Mouse (Mus musculus): ENCODE results near the gene Atp5c1. TPM values are rescaled to one million over a fixed set of nuclear protein-coding genes. Genes with fewer than 3 reads are reported as not detected.
A peak's percentile ranks its signal among the peaks of the same experiment; 100 is the strongest.

The Atp5c1 gene
- polyA plus RNA-seq, 1 experiment from 2014 or later, result 699 TPM

DNA sequence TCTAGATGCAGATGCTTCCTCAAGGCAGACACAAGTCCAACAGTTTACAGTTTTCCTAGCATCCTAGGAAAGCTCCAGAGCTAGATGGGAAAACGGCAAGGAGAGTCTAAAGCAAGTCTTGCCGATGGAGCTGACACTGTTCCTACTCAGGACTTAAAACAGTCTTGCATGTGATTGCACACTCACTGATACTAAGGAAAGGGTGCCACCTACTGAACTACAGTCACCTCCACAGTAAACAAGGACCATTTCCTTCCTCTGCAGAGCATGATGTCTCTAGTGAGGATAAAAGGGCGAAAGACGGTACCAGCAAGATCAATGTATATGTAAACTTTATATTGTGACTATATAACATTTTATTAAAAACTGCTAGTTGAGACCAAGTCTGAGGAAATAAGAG is 46.6 kb downstream of the Atp5c1 start:
- DNase-seq (ENCODE audit: low spot score) (no peak), ATAC-seq (no peak)
- WGBS, result 69% methylated on average over 4 of the region's 4 CpGs
- Histone ChIP-seq H3K9me3 (replicated peaks; ENCODE audit: control insufficient read depth, low read length) (no peaks in the 10 kb centered on the region), H3K4me3 (ENCODE audit: low read depth, low read length) (no peak overlapping the region), H3K27ac (ENCODE audit: low read depth, low read length) (no peak overlapping the region), H3K4me2 (ENCODE audit: low read length) (no peak overlapping the region), H3K4me1 (ENCODE audit: control insufficient read depth, insufficient read depth, low read length) (no peaks in the 10 kb centered on the region), H3K9ac (ENCODE audit: low read length) (no peak overlapping the region), H3K27me3 (replicated peaks; ENCODE audit: control insufficient read depth, insufficient read depth, low read length) (no peaks in the 10 kb centered on the region), H3K36me3 (ENCODE audit: control insufficient read depth, insufficient read depth, low read length) (no peaks in the 10 kb centered on the region)

DNA sequence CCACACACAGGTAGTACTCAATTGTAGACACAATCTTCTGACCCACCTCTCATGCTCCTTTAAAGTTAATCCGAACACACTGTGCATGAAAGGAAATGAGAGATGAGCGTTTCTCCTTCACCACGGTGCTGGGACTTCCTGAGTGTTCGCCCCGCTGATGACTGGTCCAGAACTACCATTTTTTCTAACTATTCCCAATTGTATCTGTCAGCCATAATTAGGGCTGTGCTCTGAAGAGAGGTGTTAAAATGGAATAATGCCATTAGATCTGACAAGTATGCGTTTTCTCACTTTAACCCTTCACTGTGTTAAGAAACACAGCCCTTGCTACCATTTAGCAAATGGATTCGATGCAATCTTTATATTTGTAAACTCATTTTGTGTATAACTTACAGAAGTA is 50.6 kb downstream of the Atp5c1 start:
- peak; percentile 20; the same call in 1 of the 2 replicates for ATAC-seq
- Histone ChIP-seq H3K27ac (ENCODE audit: low read depth, low read length) (no peak overlapping the region), H3K27me3 (replicated peaks; ENCODE audit: control insufficient read depth, insufficient read depth, low read length) (no peaks in the 10 kb centered on the region), H3K4me2 (ENCODE audit: low read length) (no peak overlapping the region), H3K36me3 (ENCODE audit: control insufficient read depth, insufficient read depth, low read length) (no peaks in the 10 kb centered on the region), H3K4me1 (ENCODE audit: control insufficient read depth, insufficient read depth, low read length) (no peaks in the 10 kb centered on the region), H3K4me3 (ENCODE audit: low read depth, low read length) (no peak overlapping the region), H3K9me3 (replicated peaks; ENCODE audit: control insufficient read depth, low read length) (no peaks in the 10 kb centered on the region), H3K9ac (ENCODE audit: low read length) (no peak overlapping the region)
- 55% methylated on average over 7 of the region's 7 CpGs for WGBS
- DNase-seq (ENCODE audit: low spot score), result peak; percentile 28

GRCm38 (mm10) chr2:10024264-10024663 is 56.0 kb downstream of the Atp5c1 start:
- H3K36me3 ChIP-seq (ENCODE audit: control insufficient read depth, insufficient read depth, low read length), result no peaks in the 10 kb centered on the region
- H3K27me3 ChIP-seq (replicated peaks; ENCODE audit: control insufficient read depth, insufficient read depth, low read length), result no peaks in the 10 kb centered on the region
- H3K9me3 ChIP-seq (replicated peaks; ENCODE audit: control insufficient read depth, low read length), result no peaks in the 10 kb centered on the region
- H3K27ac ChIP-seq (ENCODE audit: low read depth, low read length), result no peak overlapping the region
- H3K4me1 ChIP-seq (ENCODE audit: control insufficient read depth, insufficient read depth, low read length), result no peaks in the 10 kb centered on the region
- no peak overlapping the region for H3K4me2 ChIP-seq (ENCODE audit: low read length)
- WGBS, result 88% methylated on average over 6 of the region's 6 CpGs
- DNase-seq (ENCODE audit: low spot score) (no peak), ATAC-seq (no peak)
- H3K4me3 ChIP-seq (ENCODE audit: low read depth, low read length), result no peak overlapping the region
- no peak overlapping the region for H3K9ac ChIP-seq (ENCODE audit: low read length)

GRCm38 (mm10) chr2:10021296-10021695 is 59.0 kb downstream of the Atp5c1 start:
- DNase-seq (ENCODE audit: low spot score), result no peak
- Histone ChIP-seq H3K9ac (ENCODE audit: low read length) (no peak overlapping the region), H3K4me1 (ENCODE audit: control insufficient read depth, insufficient read depth, low read length) (no peaks in the 10 kb centered on the region), H3K9me3 (replicated peaks; ENCODE audit: control insufficient read depth, low read length) (no peaks in the 10 kb centered on the region), H3K4me3 (ENCODE audit: low read depth, low read length) (no peak overlapping the region), H3K4me2 (ENCODE audit: low read length) (no peak overlapping the region), H3K27me3 (replicated peaks; ENCODE audit: control insufficient read depth, insufficient read depth, low read length) (no peaks in the 10 kb centered on the region), H3K27ac (ENCODE audit: low read depth, low read length) (no peak overlapping the region), H3K36me3 (ENCODE audit: control insufficient read depth, insufficient read depth, low read length) (no peaks in the 10 kb centered on the region)
- no peak for ATAC-seq
- WGBS, result 91% methylated on average over 11 of the region's 11 CpGs

DNA sequence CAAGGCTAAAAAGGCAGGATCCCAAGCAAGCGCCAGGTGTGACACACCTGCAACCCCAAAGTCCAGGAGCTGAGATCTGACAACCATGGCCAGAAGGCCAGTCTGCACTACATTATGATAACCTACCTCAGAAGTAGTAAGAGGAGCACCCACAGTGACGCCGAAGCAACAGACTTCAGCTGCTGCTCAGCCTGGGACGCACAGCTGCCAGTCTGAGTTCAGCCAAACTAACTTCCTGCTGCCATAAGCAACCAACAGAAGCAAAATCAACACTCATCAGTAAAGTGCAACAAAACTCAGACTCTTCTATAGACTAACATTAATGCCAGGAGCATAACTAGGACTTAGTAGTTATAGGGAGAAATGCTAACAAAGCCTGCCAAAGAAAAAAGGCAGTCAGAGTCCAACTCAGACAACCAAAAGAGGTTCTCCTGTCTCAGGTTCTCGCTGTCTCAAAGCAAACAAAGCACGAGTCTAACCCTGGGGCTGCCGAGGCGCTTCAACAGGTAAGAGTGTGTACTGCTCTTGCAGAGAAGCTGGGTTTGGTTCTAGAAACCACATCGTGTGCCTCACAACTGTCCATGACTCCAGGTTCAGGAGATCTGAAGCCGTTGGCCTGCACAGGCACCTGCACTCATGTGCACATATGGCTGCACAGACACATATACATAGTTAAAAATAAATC is 65.2 kb downstream of the Atp5c1 start:
- ATAC-seq (no peak), DNase-seq (ENCODE audit: low spot score) (no peak)
- Histone ChIP-seq H3K9me3 (replicated peaks; ENCODE audit: control insufficient read depth, low read length) (no peaks in the 10 kb centered on the region), H3K27me3 (replicated peaks; ENCODE audit: control insufficient read depth, insufficient read depth, low read length) (no peaks in the 10 kb centered on the region), H3K9ac (ENCODE audit: low read length) (no peak overlapping the region), H3K4me3 (ENCODE audit: low read depth, low read length) (no peak overlapping the region), H3K36me3 (ENCODE audit: control insufficient read depth, insufficient read depth, low read length) (no peaks in the 10 kb centered on the region), H3K27ac (ENCODE audit: low read depth, low read length) (no peak overlapping the region), H3K4me1 (ENCODE audit: control insufficient read depth, insufficient read depth, low read length) (no peaks in the 10 kb centered on the region), H3K4me2 (ENCODE audit: low read length) (no peak overlapping the region)
- WGBS, result 83% methylated on average over 10 of the region's 10 CpGs

DNA sequence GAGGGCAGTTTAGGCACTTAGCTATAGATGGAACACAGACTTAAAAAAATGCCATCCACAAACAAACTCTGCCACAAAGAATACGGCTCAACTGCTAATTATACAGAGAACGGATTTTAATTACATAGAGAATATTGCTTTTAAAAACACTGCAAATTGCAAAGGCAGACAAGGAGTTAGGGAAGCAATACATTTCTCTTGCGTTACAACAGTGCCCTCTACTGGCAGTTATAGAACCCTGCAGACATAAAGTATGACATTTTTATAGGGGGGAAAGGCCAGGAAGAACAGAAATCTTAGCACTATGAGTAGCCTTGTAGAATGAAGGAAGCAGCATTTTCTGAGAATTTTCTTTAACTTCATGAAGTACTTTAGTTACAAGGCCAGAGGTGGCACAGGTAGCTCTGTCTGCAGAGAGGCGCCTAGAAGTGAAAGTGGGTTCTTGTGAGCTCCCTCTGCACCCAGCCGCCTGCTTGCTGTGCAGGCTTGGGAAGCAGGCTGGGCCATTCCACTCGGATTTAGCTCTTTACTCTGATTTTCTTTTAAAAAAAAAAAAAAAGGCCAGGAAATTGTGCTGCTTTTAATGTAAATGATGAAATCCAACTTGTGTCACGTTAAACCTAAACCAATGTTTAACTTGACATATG is 69.9 kb downstream of the Atp5c1 start:
- DNase-seq (ENCODE audit: low spot score), result peak; percentile 86
- H3K36me3 ChIP-seq (ENCODE audit: control insufficient read depth, insufficient read depth, low read length), result no peaks in the 10 kb centered on the region
- 33% methylated on average over 7 of the region's 7 CpGs for WGBS
- no peak overlapping the region for H3K4me3 ChIP-seq (ENCODE audit: low read depth, low read length)
- no peak overlapping the region for H3K9ac ChIP-seq (ENCODE audit: low read length)
- H3K27ac ChIP-seq (ENCODE audit: low read depth, low read length), result no peak overlapping the region
- ATAC-seq, result peak; percentile 81
- H3K4me1 ChIP-seq (ENCODE audit: control insufficient read depth, insufficient read depth, low read length), result no peaks in the 10 kb centered on the region
- H3K4me2 ChIP-seq (ENCODE audit: low read length), result no peak overlapping the region
- H3K27me3 ChIP-seq (replicated peaks; ENCODE audit: control insufficient read depth, insufficient read depth, low read length), result no peaks in the 10 kb centered on the region
- no peaks in the 10 kb centered on the region for H3K9me3 ChIP-seq (replicated peaks; ENCODE audit: control insufficient read depth, low read length)

GRCm38 (mm10) chr2:10009671-10010254 is 70.5 kb downstream of the Atp5c1 start:
- Histone ChIP-seq H3K27ac (ENCODE audit: low read depth, low read length) (no peak overlapping the region), H3K4me3 (ENCODE audit: low read depth, low read length) (no peak overlapping the region), H3K4me1 (ENCODE audit: control insufficient read depth, insufficient read depth, low read length) (no peaks in the 10 kb centered on the region), H3K9me3 (replicated peaks; ENCODE audit: control insufficient read depth, low read length) (no peaks in the 10 kb centered on the region), H3K9ac (ENCODE audit: low read length) (no peak overlapping the region), H3K27me3 (replicated peaks; ENCODE audit: control insufficient read depth, insufficient read depth, low read length) (no peaks in the 10 kb centered on the region), H3K36me3 (ENCODE audit: control insufficient read depth, insufficient read depth, low read length) (no peaks in the 10 kb centered on the region), H3K4me2 (ENCODE audit: low read length) (no peak overlapping the region)
- WGBS, result 80% methylated on average over 13 of the region's 13 CpGs
- DNase-seq (ENCODE audit: low spot score) (no peak), ATAC-seq (peak; percentile 29; the same call in 1 of the 2 replicates)

GRCm38 (mm10) chr2:10008593-10008992 is 71.7 kb downstream of the Atp5c1 start:
- Histone ChIP-seq H3K36me3 (ENCODE audit: control insufficient read depth, insufficient read depth, low read length) (no peaks in the 10 kb centered on the region), H3K27ac (ENCODE audit: low read depth, low read length) (no peak overlapping the region), H3K27me3 (replicated peaks; ENCODE audit: control insufficient read depth, insufficient read depth, low read length) (no peaks in the 10 kb centered on the region), H3K4me3 (ENCODE audit: low read depth, low read length) (no peak overlapping the region), H3K4me2 (ENCODE audit: low read length) (no peak overlapping the region), H3K4me1 (ENCODE audit: control insufficient read depth, insufficient read depth, low read length) (no peaks in the 10 kb centered on the region), H3K9ac (ENCODE audit: low read length) (no peak overlapping the region), H3K9me3 (replicated peaks; ENCODE audit: control insufficient read depth, low read length) (no peaks in the 10 kb centered on the region)
- DNase-seq (ENCODE audit: low spot score), result no peak
- no peak for ATAC-seq
- 85% methylated on average over 4 of the region's 4 CpGs for WGBS
